Mouse (Mus musculus) urinary bladder, postnatal 25 days (tissue): ENCODE measurements around the gene Spc25.
A peak's percentile ranks its signal among the peaks of the same experiment; 100 is the strongest.

Experiments
- DNase-seq: peaks from one replicate; pipeline ENCODE4 v3.0.0; 2022; ENCODE audit warnings: low spot score

Gene Spc25

GRCm38 (mm10) chr2:69205791-69206351 lies at the start of gene Spc25:
TSS of gene Spc25 (minus strand) at chr2:69206194.
- peak; percentile 75 for DNase-seq

GRCm38 (mm10) chr2:69248221-69248755 lies 42.3 kb upstream of the Spc25 start:
- DNase-seq: no peak

- DNase-seq: no peak
These were observed 41.1 kb upstream of the Spc25 start for GRCm38 (mm10) chr2:69247081-69247480.

GRCm38 (mm10) chr2:69244924-69245323 lies 38.9 kb upstream of the Spc25 start:
- no peak for DNase-seq

- no peak for DNase-seq
These were observed 33.3 kb upstream of the Spc25 start for GRCm38 (mm10) chr2:69239315-69239714.

- no peak for DNase-seq
These were observed 29.1 kb upstream of the Spc25 start for GRCm38 (mm10) chr2:69234976-69235678.

- DNase-seq: no peak
These were observed 26.1 kb upstream of the Spc25 start for GRCm38 (mm10) chr2:69232101-69232500.

- DNase-seq: no peak
These were observed 24.1 kb upstream of the Spc25 start for GRCm38 (mm10) chr2:69230137-69230536.

- DNase-seq: no peak
These were observed 22.6 kb upstream of the Spc25 start for GRCm38 (mm10) chr2:69228635-69229034.

- no peak for DNase-seq
These were observed 20.9 kb upstream of the Spc25 start for GRCm38 (mm10) chr2:69226876-69227275.

- DNase-seq: no peak
These were observed 18.7 kb upstream of the Spc25 start for GRCm38 (mm10) chr2:69224724-69225123.

GRCm38 (mm10) chr2:69222815-69223214 lies 16.8 kb upstream of the Spc25 start:
- DNase-seq: no peak

GRCm38 (mm10) chr2:69221868-69222416 lies 15.9 kb upstream of the Spc25 start:
- no peak for DNase-seq

- no peak for DNase-seq
These were observed 9.2 kb upstream of the Spc25 start for GRCm38 (mm10) chr2:69215242-69215641.

GRCm38 (mm10) chr2:69212652-69213051 lies 6.7 kb upstream of the Spc25 start:
- DNase-seq: no peak

- no peak for DNase-seq
These were observed 4.8 kb upstream of the Spc25 start, which contains the start of gene G6pc2 for GRCm38 (mm10) chr2:69210773-69211172. TSS of gene G6pc2 (plus strand) at chr2:69211073.

GRCm38 (mm10) chr2:69209684-69210083 lies 3.7 kb upstream of the Spc25 start:
- no peak for DNase-seq

GRCm38 (mm10) chr2:69206523-69206922 lies 529 bp upstream of the Spc25 start:
- no peak for DNase-seq

- no peak for DNase-seq
These were observed 809 bp downstream of the Spc25 start for GRCm38 (mm10) chr2:69205185-69205584.

- DNase-seq: no peak
These were observed 12.4 kb downstream of the Spc25 start for GRCm38 (mm10) chr2:69193555-69193954.

GRCm38 (mm10) chr2:69191059-69191458 lies 14.9 kb downstream of the Spc25 start:
- DNase-seq: no peak

- no peak for DNase-seq
These were observed 16.8 kb downstream of the Spc25 start for GRCm38 (mm10) chr2:69189222-69189621.

- DNase-seq: no peak
These were observed 17.3 kb downstream of the Spc25 start for GRCm38 (mm10) chr2:69188732-69189131.
